Mouse (Mus musculus) central nervous system, embryonic 18 days (tissue): ENCODE results near the gene AU015836. TPM values are rescaled to one million over a fixed set of nuclear protein-coding genes. Genes with fewer than 3 reads are reported as not detected.

ENCODE experiments used
- polyA plus RNA-seq: library from polyadenylated mRNA; depleted of rRNA; stranded (reverse); fragments of >200 nt; gene quantifications from 2 replicates; pipeline ENCODE4 v1.2.3, GENCODE M21; 2012; rRNA removed

AU015836 gene
- polyA plus RNA-seq: not detected in 2 replicates

DNA sequence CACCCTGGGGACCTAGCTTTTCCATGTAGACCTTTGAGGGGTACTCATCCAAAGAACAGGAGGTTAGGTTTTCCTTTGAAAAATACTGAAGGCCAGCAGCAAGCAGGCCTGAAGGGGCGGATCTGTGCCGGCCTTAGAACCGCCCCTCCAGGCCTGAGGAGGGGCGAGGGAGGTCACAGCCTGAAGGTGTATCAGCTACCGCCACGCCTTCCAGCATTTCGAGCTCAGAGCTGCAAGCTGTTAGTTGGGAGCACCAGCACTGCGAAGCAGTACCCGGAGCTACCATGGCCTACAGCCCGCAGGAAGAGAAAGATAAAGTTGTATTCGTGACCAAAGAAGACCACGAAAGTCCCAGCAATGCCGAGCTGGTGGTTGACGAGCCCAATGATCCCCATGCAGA lies at the start of gene AU015836:
Gene AU015836 (plus strand): TSS at position 216 of the 400 bp plus-strand sequence.

Other genes starting within 250 kb of the AU015836 start
- 12.5 and 13.6 TPM in 2 replicates for gene Pdk3, start 136.5 kb upstream of the AU015836 start, polyA plus RNA-seq
- 12.4 and 13.1 TPM in 2 replicates for gene Zfx, start 155.0 kb downstream of the AU015836 start, polyA plus RNA-seq
- gene Eif2s3x, start 244.2 kb downstream of the AU015836 start, polyA plus RNA-seq: 96.5 and 98.3 TPM in 2 replicates